8 mouse cellular contexts compared by ENCODE assay signal in genomic region chr2:167942199-167942925, GRCm38 (mm10). TPM values are rescaled to one million over a fixed set of nuclear protein-coding genes. Genes with fewer than 3 reads are reported as not detected.
DNase-seq lines count a peak whose midpoint lies in the region; ATAC-seq and TF ChIP-seq lines count a peak whose summit lies in the region.

No protein-coding gene starts in this region.

- H3K9me3 ChIP-seq in forebrain, embryonic 10.5 days: no peaks in the 10 kb centered on the region
- no peaks in the 10 kb centered on the region for H3K9me3 ChIP-seq in forebrain, embryonic 11.5 days (ENCODE audit: control insufficient read depth, low read length)
- H3K9me3 ChIP-seq in hindbrain, embryonic 11.5 days (ENCODE audit: control insufficient read depth, low read length): no peaks in the 10 kb centered on the region
- no peaks in the 10 kb centered on the region for H3K9me3 ChIP-seq in stomach, embryonic 14.5 days (ENCODE audit: control insufficient read depth, low read depth, low read length)

- no peaks in the 10 kb centered on the region for H3K27me3 ChIP-seq in forebrain, embryonic 10.5 days (ENCODE audit: poor library complexity, severe bottlenecking)
- no peaks in the 10 kb centered on the region for H3K27me3 ChIP-seq in forebrain, embryonic 11.5 days (ENCODE audit: control insufficient read depth, insufficient read depth, low read length)
- H3K27me3 ChIP-seq in hindbrain, embryonic 11.5 days (ENCODE audit: control insufficient read depth, insufficient read depth, low read length): no peaks in the 10 kb centered on the region
- no peaks in the 10 kb centered on the region for H3K27me3 ChIP-seq in stomach, embryonic 14.5 days (ENCODE audit: control insufficient read depth, insufficient read depth, low read length)

- TF ChIP-seq POLR2A in bone marrow macrophage, adult 2 months (IDR thresholded peaks at IDR 0.05; ENCODE audit: borderline replicate concordance, low read depth, low read length): no peak

- H3K4me2 ChIP-seq in forebrain, embryonic 11.5 days (ENCODE audit: low read depth, low read length, severe bottlenecking): no peak overlapping the region
- H3K4me2 ChIP-seq in hindbrain, embryonic 11.5 days (replicated peaks; ENCODE audit: low read depth, low read length): no peak overlapping the region
- 0 out of 2 replicates have a peak overlapping the region, but pooled peaks have one; percentile 14 for H3K4me2 ChIP-seq in stomach, embryonic 14.5 days (replicated peaks; ENCODE audit: low read depth, low read length)

- no peak for TF ChIP-seq CTCF in bone marrow macrophage, adult 2 months (IDR thresholded peaks at IDR 0.05; ENCODE audit: low read depth, low read length)

- H3K4me1 ChIP-seq in forebrain, embryonic 10.5 days: peaks cover 67% of the 10 kb centered on the region
- H3K4me1 ChIP-seq in forebrain, embryonic 11.5 days (replicated peaks; ENCODE audit: control insufficient read depth, insufficient read depth, low read length): peaks cover 10% of the 10 kb centered on the region; the same call in 1 of the 2 replicates
- peaks cover 87% of the 10 kb centered on the region for H3K4me1 ChIP-seq in bone marrow macrophage, adult 2 months (ENCODE audit: control insufficient read depth, insufficient read depth, low read length)
- H3K4me1 ChIP-seq in hindbrain, embryonic 11.5 days (replicated peaks; ENCODE audit: control insufficient read depth, insufficient read depth, low read length): peaks cover 6% of the 10 kb centered on the region
- H3K4me1 ChIP-seq in stomach, embryonic 14.5 days (ENCODE audit: control insufficient read depth, insufficient read depth, low read length): peaks cover 40% of the 10 kb centered on the region

- no peak for ATAC-seq in forebrain, embryonic 11.5 days (replicated peaks; ENCODE audit: low FRiP score)
- ATAC-seq in hindbrain, embryonic 11.5 days (ENCODE audit: low FRiP score): no peak
- peak; percentile 64; the same call in 1 of the 2 replicates for ATAC-seq in stomach, embryonic 14.5 days (ENCODE audit: insufficient number of reproducible peaks, insufficient read depth, low FRiP score, low read depth)

- no peak overlapping the region for H3K9ac ChIP-seq in forebrain, embryonic 11.5 days (ENCODE audit: low read length)
- H3K9ac ChIP-seq in hindbrain, embryonic 11.5 days (ENCODE audit: low read depth, low read length): peak overlapping the region; percentile 27; the same call in 1 of the 2 replicates
- no peak overlapping the region for H3K9ac ChIP-seq in stomach, embryonic 14.5 days (replicated peaks; ENCODE audit: low read depth, low read length)

- H3K27ac ChIP-seq in forebrain, embryonic 10.5 days: peak overlapping the region; percentile 53; the same call in 1 of the 2 replicates
- no peak overlapping the region for H3K27ac ChIP-seq in forebrain, embryonic 11.5 days (ENCODE audit: low read depth, low read length)
- H3K27ac ChIP-seq in bone marrow macrophage, adult 2 months (ENCODE audit: insufficient read depth, low read depth, low read length): peak overlapping the region; percentile 75
- H3K27ac ChIP-seq in hindbrain, embryonic 11.5 days (ENCODE audit: low read depth, low read length): peak overlapping the region; percentile 56
- H3K27ac ChIP-seq in stomach, embryonic 14.5 days (ENCODE audit: low read length): peak overlapping the region; percentile 44

- no peak overlapping the region for H3K4me3 ChIP-seq in forebrain, embryonic 10.5 days
- no peak overlapping the region for H3K4me3 ChIP-seq in forebrain, embryonic 11.5 days (ENCODE audit: low read depth, low read length)
- H3K4me3 ChIP-seq in bone marrow macrophage, adult 2 months (ENCODE audit: insufficient read depth, low read length): peak overlapping the region; percentile 32
- H3K4me3 ChIP-seq in hindbrain, embryonic 11.5 days (ENCODE audit: low read depth, low read length): no peak overlapping the region
- no peak overlapping the region for H3K4me3 ChIP-seq in stomach, embryonic 14.5 days (ENCODE audit: low read depth, low read length)

- DNase-seq in forebrain, embryonic 10.5 days (ENCODE audit: extremely low spot score, low spot score): no peak
- DNase-seq in forebrain, embryonic 11.5 days (ENCODE audit: low spot score): no peak
- peak; percentile 73 to 84 for DNase-seq in frontal cortex, adult 2 months (ENCODE audit: extremely low spot score in 1 of 2, low spot score in 1 of 2)
- DNase-seq in hindbrain, embryonic 11.5 days (ENCODE audit: low spot score): no peak
- DNase-seq in layer of hippocampus, postnatal 36 days: peak; percentile 43 to 66
- peak; percentile 79 to 90 for DNase-seq in lung, postnatal 4 days

- 60% methylated on average over 8 of the region's 8 CpGs for WGBS in forebrain, embryonic 10.5 days
- 51% methylated on average over 8 of the region's 8 CpGs for WGBS in forebrain, embryonic 11.5 days
- WGBS in hindbrain, embryonic 11.5 days: 56% methylated on average over 8 of the region's 8 CpGs
- 25% methylated on average over 8 of the region's 8 CpGs for WGBS in stomach, embryonic 14.5 days

- H3K36me3 ChIP-seq in forebrain, embryonic 10.5 days (replicated peaks): 0 out of 2 replicates have a peak, but pooled peaks cover 3% of the 10 kb centered on the region
- no peaks in the 10 kb centered on the region for H3K36me3 ChIP-seq in forebrain, embryonic 11.5 days (ENCODE audit: control insufficient read depth, insufficient read depth, low read length)
- no peaks in the 10 kb centered on the region for H3K36me3 ChIP-seq in hindbrain, embryonic 11.5 days (ENCODE audit: control insufficient read depth, insufficient read depth, low read length)
- H3K36me3 ChIP-seq in stomach, embryonic 14.5 days (ENCODE audit: control insufficient read depth, insufficient read depth, low read length): no peaks in the 10 kb centered on the region; the same call in 1 of the 2 replicates

RNA-seq across cellular contexts. Expression of gene Ptpn1, which starts 10.5 kb away (rescaled TPM):
- 66.0 and 66.4 TPM in 2 replicates for polyA plus RNA-seq in forebrain, embryonic 10.5 days (2016; fragmentation: Nextera tagmentation; extraction: Ambion mirVana)
- polyA plus RNA-seq in forebrain, embryonic 11.5 days (2014; fragmentation: Nextera tagmentation; extraction: Ambion mirVana): 73.0 and 80.0 TPM in 2 replicates
- 84.4 and 94.5 TPM in 2 replicates for polyA plus RNA-seq in bone marrow macrophage, adult 2 months (2012; ENCODE audit: insufficient read depth, insufficient read length, missing spikeins)
- polyA plus RNA-seq in frontal cortex, adult 2 months (2012; rRNA removed): 45.7 and 45.8 TPM in 2 replicates
- polyA plus RNA-seq in hindbrain, embryonic 11.5 days (2014; fragmentation: Nextera tagmentation; extraction: Ambion mirVana): 81.9 and 90.3 TPM in 2 replicates
- total RNA-seq in layer of hippocampus, postnatal 36 days (2021): 10 to 100 TPM; 62.6 to 63.3 TPM
- 41.0 and 42.7 TPM in 2 replicates for polyA plus RNA-seq in stomach, embryonic 14.5 days (2014; fragmentation: Nextera tagmentation; extraction: Ambion mirVana)

Comparison
In these comparisons a context has a peak if more than half of its experiments do, and no peak if none do; other contexts are left out.
1. DNase-seq: peak in frontal cortex, adult 2 months (2 of 2), layer of hippocampus, postnatal 36 days (2 of 2) and lung, postnatal 4 days (2 of 2); none in forebrain, embryonic 10.5 days (single experiment), forebrain, embryonic 11.5 days (single experiment) and hindbrain, embryonic 11.5 days (single experiment).